ENCODE assay signal across 8 mouse cellular contexts in genomic region chr5:140962945-140963344, GRCm38 (mm10). TPM values are rescaled to one million over a fixed set of nuclear protein-coding genes. Genes with fewer than 3 reads are reported as not detected.
DNase-seq lines count a peak whose midpoint lies in the region; ATAC-seq and TF ChIP-seq lines count a peak whose summit lies in the region.
"Had no signal": no experiment of that assay in that cellular context is flagged by ENCODE, and none has a peak within 500 bp of the region (broad histone marks: within the 10 kb centered on the region; RNA-seq: fewer than 3 reads in every experiment).

No protein-coding gene starts in this region.

- WGBS in neural tube, embryonic 15.5 days, result 43% methylated on average over 9 of the region's 9 CpGs
- 42% methylated on average over 9 of the region's 9 CpGs for WGBS in spleen, adult 2 months

- H3K4me1 ChIP-seq in neural tube, embryonic 15.5 days, result 0 out of 2 replicates have a peak, but pooled peaks cover 7% of the 10 kb centered on the region
- H3K4me1 ChIP-seq in spleen, adult 2 months (ENCODE audit: control insufficient read depth, insufficient read depth, insufficient read length), result no peaks in the 10 kb centered on the region
- H3K4me1 ChIP-seq: heart, embryonic 13.5 days had no signal

- H3K36me3 ChIP-seq in neural tube, embryonic 15.5 days, result no peaks in the 10 kb centered on the region
- H3K36me3 ChIP-seq in spleen, adult 2 months (ENCODE audit: control insufficient read depth, insufficient read depth, low read length), result peaks cover 7% of the 10 kb centered on the region
- H3K36me3 ChIP-seq: heart, embryonic 13.5 days had no signal

- H3K9me3 ChIP-seq in neural tube, embryonic 15.5 days (replicated peaks), result no peaks in the 10 kb centered on the region
- H3K9me3 ChIP-seq: heart, embryonic 13.5 days had no signal

- no peak overlapping the region for H3K4me3 ChIP-seq in neural tube, embryonic 15.5 days (replicated peaks)
- no peak overlapping the region for H3K4me3 ChIP-seq in spleen, adult 2 months (ENCODE audit: extremely low read depth, insufficient read depth, insufficient read length)
- H3K4me3 ChIP-seq: heart, embryonic 13.5 days had no signal

- no peak for TF ChIP-seq POLR2A in spleen, adult 2 months (IDR thresholded peaks at IDR 0.05; ENCODE audit: low read depth, low read length)

- no peak overlapping the region for H3K27ac ChIP-seq in neural tube, embryonic 15.5 days (replicated peaks)
- no peak overlapping the region for H3K27ac ChIP-seq in spleen, adult 2 months (ENCODE audit: insufficient read depth, low read length)
- H3K27ac ChIP-seq: heart, embryonic 13.5 days had no signal

- TF ChIP-seq CTCF in spleen, adult 2 months (IDR thresholded peaks at IDR 0.05; ENCODE audit: extremely low read depth, insufficient read depth, insufficient read length, insufficient replicate concordance), result peak; percentile 62; the same call in 1 of the 2 replicates

- peak; percentile 51 for DNase-seq in neural tube, embryonic 10.5 days (ENCODE audit: extremely low spot score, low spot score)
- peak; percentile 69 for DNase-seq in adrenal gland, postnatal 25 days
- DNase-seq in layer of hippocampus, adult 18-20 months (ENCODE audit: low spot score in 2 of 2), result peak; percentile 31 to 77
- peak; percentile 26 for DNase-seq in lung, postnatal 25 days (ENCODE audit: low spot score)
- DNase-seq in spleen, adult 2 months (ENCODE audit: low read depth in 1 of 2, low spot score in 2 of 2), result peak in 1 of 2 experiments; percentile 61

- ATAC-seq in neural tube, embryonic 15.5 days (ENCODE audit: low FRiP score), result no peak
- ATAC-seq in frontal cortex, adult (ENCODE audit: low TSS enrichment), result peak; percentile 59; the same call in 1 of the 2 replicates

- no peak overlapping the region for H3K9ac ChIP-seq in neural tube, embryonic 15.5 days (replicated peaks)
- H3K9ac ChIP-seq: heart, embryonic 13.5 days had no signal

- no peaks in the 10 kb centered on the region for H3K27me3 ChIP-seq in neural tube, embryonic 15.5 days (replicated peaks)
- no peaks in the 10 kb centered on the region for H3K27me3 ChIP-seq in spleen, adult 2 months (ENCODE audit: control insufficient read depth, insufficient read depth, low read length)
- H3K27me3 ChIP-seq: heart, embryonic 13.5 days had no signal

- no peak overlapping the region for H3K4me2 ChIP-seq in neural tube, embryonic 15.5 days
- H3K4me2 ChIP-seq: heart, embryonic 13.5 days had no signal

RNA-seq across cellular contexts. Expression of gene Card11, which starts 37.4 kb away (rescaled TPM):
- polyA plus RNA-seq in neural tube, embryonic 15.5 days (2015; fragmentation: Nextera tagmentation; extraction: Ambion mirVana), result 0.26 and 0.84 TPM in 2 replicates
- 0.30 TPM in 1 of 2 replicates, not detected in the other for total RNA-seq in adrenal gland, postnatal 25 days (2021)
- under 1 TPM; 0.13 to 0.17 TPM for total RNA-seq in layer of hippocampus, adult 18-20 months (2021)
- 63.7 and 80.7 TPM in 2 replicates for polyA plus RNA-seq in spleen, adult 2 months (2012; rRNA removed)
